In genomic region chr8:87974122-87974758, GRCm38 (mm10) we compare ENCODE assay signal across 10 mouse cellular contexts. TPM values are rescaled to one million over a fixed set of nuclear protein-coding genes. Genes with fewer than 3 reads are reported as not detected.
DNase-seq lines count a peak whose midpoint lies in the region; ATAC-seq and TF ChIP-seq lines count a peak whose summit lies in the region.
"Had no signal": no experiment of that assay in that cellular context is flagged by ENCODE, and none has a peak within 500 bp of the region (broad histone marks: within the 10 kb centered on the region; RNA-seq: fewer than 3 reads in every experiment).

No protein-coding gene starts in this region.

- TF ChIP-seq CTCF in heart, adult 2 months (IDR thresholded peaks at IDR 0.05), result no peak
- no peak for TF ChIP-seq CTCF in hindbrain, postnatal 0 days (IDR thresholded peaks at IDR 0.05; ENCODE audit: low read depth)

- intact Hi-C loops in heart, adult 2 months (cut with DNase I), result no loop called here

- no peaks in the 10 kb centered on the region for H3K36me3 ChIP-seq in heart, adult 2 months (ENCODE audit: control insufficient read depth, insufficient read depth, low read length)
- no peaks in the 10 kb centered on the region for H3K36me3 ChIP-seq in embryonic facial prominence, embryonic 11.5 days (replicated peaks; ENCODE audit: control insufficient read depth, insufficient read depth, low read depth, low read length)
- H3K36me3 ChIP-seq in hindbrain, postnatal 0 days (ENCODE audit: insufficient read depth, low read length), result no peaks in the 10 kb centered on the region
- H3K36me3 ChIP-seq in midbrain, embryonic 11.5 days (ENCODE audit: control insufficient read depth, insufficient read depth, low read length), result no peaks in the 10 kb centered on the region

- H3K9ac ChIP-seq in heart, adult 2 months (ENCODE audit: low read depth, low read length), result peak overlapping the region; percentile 15; the same call in 1 of the 2 replicates
- peak overlapping the region; percentile 54 for H3K9ac ChIP-seq in embryonic facial prominence, embryonic 11.5 days (replicated peaks; ENCODE audit: low read length)
- H3K9ac ChIP-seq in hindbrain, postnatal 0 days (replicated peaks; ENCODE audit: low read length), result 0 out of 2 replicates have a peak overlapping the region, but pooled peaks have one; percentile 4
- H3K9ac ChIP-seq in midbrain, embryonic 11.5 days (ENCODE audit: low read length), result peak overlapping the region; percentile 48; the same call in 1 of the 2 replicates

- DNase-seq in heart, adult 2 months, result no peak
- DNase-seq in heart, adult 11 months, result no peak
- no peak for DNase-seq in embryonic facial prominence, embryonic 11.5 days (ENCODE audit: low spot score)
- DNase-seq in hindbrain, postnatal 0 days (ENCODE audit: low spot score), result peak; percentile 38
- DNase-seq in midbrain, embryonic 11.5 days (ENCODE audit: low spot score, missing footprints), result peak; percentile 91
- no peak for DNase-seq in gastrocnemius, postnatal 4 days (ENCODE audit: low spot score in 2 of 2)
- no peak for DNase-seq in cerebellum, adult 8-10 months
- no peak for DNase-seq in right cerebral cortex, adult 18-20 months
- DNase-seq: right cerebral cortex, postnatal 25 days had no signal

- H3K27ac ChIP-seq in heart, adult 2 months, result peak overlapping the region; percentile 59
- no peak overlapping the region; the same call in 1 of the 2 replicates for H3K27ac ChIP-seq in embryonic facial prominence, embryonic 11.5 days (replicated peaks; ENCODE audit: low read depth, low read length)
- no peak overlapping the region for H3K27ac ChIP-seq in hindbrain, postnatal 0 days
- H3K27ac ChIP-seq in midbrain, embryonic 11.5 days (ENCODE audit: low read depth, low read length), result no peak overlapping the region

- no peak for TF ChIP-seq POLR2A in heart, adult 2 months (IDR thresholded peaks at IDR 0.05; ENCODE audit: insufficient read depth, low read depth, low read length)

- peak overlapping the region; percentile 38 for H3K4me3 ChIP-seq in heart, adult 2 months
- peak overlapping the region; percentile 18 for H3K4me3 ChIP-seq in embryonic facial prominence, embryonic 11.5 days (ENCODE audit: low read depth, low read length)
- peak overlapping the region; percentile 21 for H3K4me3 ChIP-seq in hindbrain, postnatal 0 days (ENCODE audit: low read length)
- H3K4me3 ChIP-seq in midbrain, embryonic 11.5 days (ENCODE audit: low read depth, low read length), result peak overlapping the region; percentile 20; the same call in 1 of the 2 replicates

- no peak for TF ChIP-seq EP300 in heart, adult 2 months (IDR thresholded peaks at IDR 0.05; ENCODE audit: insufficient read depth, low read depth, low read length)

- H3K79me2 ChIP-seq in heart, adult 2 months (replicated peaks; ENCODE audit: control insufficient read depth, insufficient read depth, low read length), result no peaks in the 10 kb centered on the region

- no peaks in the 10 kb centered on the region for H3K27me3 ChIP-seq in heart, adult 2 months (ENCODE audit: control insufficient read depth, insufficient read depth, low read length)
- no peaks in the 10 kb centered on the region for H3K27me3 ChIP-seq in embryonic facial prominence, embryonic 11.5 days (ENCODE audit: control insufficient read depth, insufficient read depth, low read length)
- no peaks in the 10 kb centered on the region for H3K27me3 ChIP-seq in hindbrain, postnatal 0 days (ENCODE audit: insufficient read depth, low read length)
- H3K27me3 ChIP-seq in midbrain, embryonic 11.5 days (ENCODE audit: control insufficient read depth, insufficient read depth, low read length), result peaks cover 5% of the 10 kb centered on the region; the same call in 1 of the 2 replicates
- H3K27me3 ChIP-seq: CH12.LX had no signal

- WGBS in heart, adult 2 months, result 10% methylated on average over 21 of the region's 21 CpGs
- 4% methylated on average over 21 of the region's 21 CpGs for WGBS in embryonic facial prominence, embryonic 11.5 days
- 7% methylated on average over 21 of the region's 21 CpGs for WGBS in hindbrain, postnatal 0 days
- 9% methylated on average over 21 of the region's 21 CpGs for WGBS in midbrain, embryonic 11.5 days

- H3K4me2 ChIP-seq in embryonic facial prominence, embryonic 11.5 days (ENCODE audit: low read depth, low read length), result peak overlapping the region; percentile 58
- peak overlapping the region; percentile 52 for H3K4me2 ChIP-seq in hindbrain, postnatal 0 days (ENCODE audit: low read depth, low read length)
- peak overlapping the region; percentile 48 for H3K4me2 ChIP-seq in midbrain, embryonic 11.5 days

- H3K9me3 ChIP-seq in embryonic facial prominence, embryonic 11.5 days (replicated peaks; ENCODE audit: control insufficient read depth, low read length), result no peaks in the 10 kb centered on the region
- no peaks in the 10 kb centered on the region for H3K9me3 ChIP-seq in hindbrain, postnatal 0 days (ENCODE audit: low read length)
- H3K9me3 ChIP-seq in midbrain, embryonic 11.5 days (ENCODE audit: control insufficient read depth, low read length), result no peaks in the 10 kb centered on the region

- peaks cover 6% of the 10 kb centered on the region for H3K4me1 ChIP-seq in heart, adult 2 months (ENCODE audit: control insufficient read depth, insufficient read depth, low read length)
- H3K4me1 ChIP-seq in embryonic facial prominence, embryonic 11.5 days (ENCODE audit: control insufficient read depth, insufficient read depth, low read length), result peaks cover 8% of the 10 kb centered on the region
- H3K4me1 ChIP-seq in hindbrain, postnatal 0 days (ENCODE audit: insufficient read depth, low read length), result 0 out of 2 replicates have a peak, but pooled peaks cover 9% of the 10 kb centered on the region
- H3K4me1 ChIP-seq in midbrain, embryonic 11.5 days (ENCODE audit: control insufficient read depth, insufficient read depth, low read length), result peaks cover 18% of the 10 kb centered on the region

- ATAC-seq in embryonic facial prominence, embryonic 11.5 days (replicated peaks; ENCODE audit: insufficient number of reproducible peaks, low FRiP score, low TSS enrichment, low read depth), result no peak
- no peak for ATAC-seq in hindbrain, postnatal 0 days
- ATAC-seq in midbrain, embryonic 11.5 days (ENCODE audit: low FRiP score), result no peak

RNA-seq across cellular contexts. Expression of gene Zfp423, which starts 14.8 kb away (rescaled TPM):
- 1 to 10 TPM; 4.8 to 5.3 TPM for total RNA-seq in heart, adult 2 months (2021)
- 4.3 and 7.3 TPM in 2 replicates for polyA plus RNA-seq in heart, adult 2 months (2012; rRNA removed)
- 25.4 and 30.4 TPM in 2 replicates for polyA plus RNA-seq in embryonic facial prominence, embryonic 11.5 days (2014; fragmentation: Nextera tagmentation; extraction: Ambion mirVana)
- 73.6 and 74.8 TPM in 2 replicates for total RNA-seq in hindbrain, postnatal 0 days (2014; rRNA removed)
- 22.2 and 22.3 TPM in 2 replicates for polyA plus RNA-seq in hindbrain, postnatal 0 days (2015; fragmentation: Nextera tagmentation; extraction: Ambion mirVana)
- 40.3 and 43.4 TPM in 2 replicates for polyA plus RNA-seq in midbrain, embryonic 11.5 days (2014; fragmentation: Nextera tagmentation; extraction: Ambion mirVana)
- 10 to 100 TPM; 31.4 to 36.4 TPM for total RNA-seq in gastrocnemius, postnatal 4 days (2021)

Comparison
In these comparisons a context has a peak if more than half of its experiments do, and no peak if none do; other contexts are left out.
1. DNase-seq: peak in hindbrain, postnatal 0 days (single experiment) and midbrain, embryonic 11.5 days (single experiment); none in heart, adult 2 months (0 of 2), heart, adult 11 months (single experiment), embryonic facial prominence, embryonic 11.5 days (single experiment), gastrocnemius, postnatal 4 days (0 of 2), cerebellum, adult 8-10 months (single experiment) and right cerebral cortex, adult 18-20 months (single experiment).
2. H3K9ac ChIP-seq: peak in every context shown above with its lines; median percentile 54 in embryonic facial prominence, embryonic 11.5 days; 48 in midbrain, embryonic 11.5 days; 15 in heart, adult 2 months; 4 in hindbrain, postnatal 0 days.
3. Peak in every context shown above with its lines, with median percentiles within 50 percentile points of each other: H3K4me3 ChIP-seq and H3K4me2 ChIP-seq.